Mouse (Mus musculus) thymus, postnatal 25 days (tissue): ENCODE measurements around the gene Zkscan3.

Experiments
- DNase-seq: peaks from one replicate; pipeline ENCODE4 v3.0.0; 2022

Gene Zkscan3

GRCm38 (mm10) chr13:21402287-21402846 is at the start of gene Zkscan3:
Zkscan3 (minus strand) TSS chr13:21402755.
- DNase-seq, result peak; percentile 85

- DNase-seq, result no peak
Observed at GRCm38 (mm10) chr13:21447856-21448614, 45.5 kb upstream of the Zkscan3 start.

- DNase-seq, result no peak
Observed at GRCm38 (mm10) chr13:21446796-21447195, 44.2 kb upstream of the Zkscan3 start.

- DNase-seq, result no peak
Observed at GRCm38 (mm10) chr13:21441207-21441572, 38.6 kb upstream of the Zkscan3 start.

- peak; percentile 72 for DNase-seq
Observed at GRCm38 (mm10) chr13:21440503-21441206, 38.1 kb upstream of the Zkscan3 start, which contains the start of gene Pgbd1. Pgbd1 (minus strand) TSS chr13:21441058.

- no peak for DNase-seq
Observed at GRCm38 (mm10) chr13:21435476-21435875, 32.9 kb upstream of the Zkscan3 start.

GRCm38 (mm10) chr13:21427631-21428030 is 25.1 kb upstream of the Zkscan3 start:
- no peak for DNase-seq

GRCm38 (mm10) chr13:21423301-21423700 is 20.7 kb upstream of the Zkscan3 start:
- no peak for DNase-seq

- DNase-seq, result no peak
Observed at GRCm38 (mm10) chr13:21418865-21419264, 16.3 kb upstream of the Zkscan3 start.

- DNase-seq, result no peak
Observed at GRCm38 (mm10) chr13:21417298-21418010, 14.9 kb upstream of the Zkscan3 start.

- DNase-seq, result no peak
Observed at GRCm38 (mm10) chr13:21415750-21416149, 13.2 kb upstream of the Zkscan3 start.

GRCm38 (mm10) chr13:21415266-21415665 is 12.7 kb upstream of the Zkscan3 start:
- DNase-seq, result no peak

GRCm38 (mm10) chr13:21414231-21415212 is 12.0 kb upstream of the Zkscan3 start:
- no peak for DNase-seq

GRCm38 (mm10) chr13:21408805-21409459 is 6.4 kb upstream of the Zkscan3 start:
- no peak for DNase-seq

GRCm38 (mm10) chr13:21407969-21408804 is 5.6 kb upstream of the Zkscan3 start:
- peak; percentile 44 for DNase-seq

- no peak for DNase-seq
Observed at GRCm38 (mm10) chr13:21407341-21407740, 4.8 kb upstream of the Zkscan3 start.

- no peak for DNase-seq
Observed at GRCm38 (mm10) chr13:21402848-21403247, 293 bp upstream of the Zkscan3 start.

- no peak for DNase-seq
Observed at GRCm38 (mm10) chr13:21401636-21402286, 794 bp downstream of the Zkscan3 start.

- DNase-seq, result no peak
Observed at GRCm38 (mm10) chr13:21401166-21401565, 1.4 kb downstream of the Zkscan3 start.

GRCm38 (mm10) chr13:21397486-21397885 is 5.1 kb downstream of the Zkscan3 start:
- DNase-seq, result no peak
